Comparison of ENCODE assay signal across 8 mouse cellular contexts in the genomic region with DNA sequence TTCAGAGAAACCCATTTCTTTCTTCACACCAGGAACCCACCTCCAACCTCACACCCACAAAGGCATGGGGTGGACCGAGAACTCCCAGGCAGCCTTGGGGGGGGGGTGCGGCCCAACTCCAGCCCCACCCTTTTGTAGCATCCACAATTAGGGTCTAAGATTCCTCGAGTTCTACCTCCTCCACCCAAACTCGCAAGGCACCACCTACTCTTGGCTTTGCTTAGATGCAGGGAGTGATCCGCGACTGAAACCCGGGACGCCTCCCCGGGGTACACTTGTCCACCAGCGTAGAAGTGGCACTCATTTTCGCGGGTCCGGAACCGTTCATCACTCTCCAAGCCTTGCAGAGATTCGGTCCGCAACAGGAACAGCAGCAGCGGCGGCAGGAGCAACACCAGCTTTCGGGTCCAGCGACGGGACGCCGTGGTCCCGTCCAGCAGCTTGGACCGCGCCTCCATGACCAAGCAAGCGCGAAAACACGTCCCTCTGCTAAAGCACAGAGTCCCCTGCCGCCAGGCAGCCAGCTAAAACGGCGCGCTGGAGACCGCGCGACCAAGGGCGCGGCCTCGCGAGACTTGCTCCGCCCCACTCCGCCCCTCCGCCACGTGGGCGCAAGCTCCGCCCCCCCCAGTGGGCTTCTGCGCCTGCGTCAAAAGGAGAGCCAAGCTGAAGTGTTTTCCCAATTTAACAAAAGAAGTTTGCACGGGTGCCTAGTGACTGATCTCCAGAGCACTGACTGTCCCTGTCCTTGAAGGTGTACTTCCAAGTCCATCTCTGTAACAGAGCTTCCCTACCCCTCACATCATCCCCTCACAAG. TPM values are rescaled to one million over a fixed set of nuclear protein-coding genes. Genes with fewer than 3 reads are reported as not detected.
A peak's percentile ranks its signal among the peaks of the same experiment; 100 is the strongest.
DNase-seq lines count a peak whose midpoint lies in the region; ATAC-seq and TF ChIP-seq lines count a peak whose summit lies in the region.

No protein-coding gene starts in this region.

- WGBS in forebrain, embryonic 13.5 days: 25% methylated on average over 46 of the region's 49 CpGs
- WGBS in lung, embryonic 14.5 days: 10% methylated on average over 49 of the region's 49 CpGs
- 18% methylated on average over 49 of the region's 49 CpGs for WGBS in olfactory bulb, adult 2 months
- 2% methylated on average over 46 of the region's 49 CpGs for WGBS in thymus, adult 2 months

- H3K9me3 ChIP-seq in ES-Bruce4 (replicated peaks; ENCODE audit: control insufficient read depth, insufficient read depth, low read length, poor library complexity, severe bottlenecking): no peaks in the 10 kb centered on the region
- no peaks in the 10 kb centered on the region for H3K9me3 ChIP-seq in forebrain, embryonic 13.5 days (replicated peaks)
- H3K9me3 ChIP-seq in lung, embryonic 14.5 days (ENCODE audit: low read depth, low read length): no peaks in the 10 kb centered on the region

- peak overlapping the region; percentile 98 for H3K4me3 ChIP-seq in ES-Bruce4 (ENCODE audit: low read depth, low read length)
- H3K4me3 ChIP-seq in forebrain, embryonic 13.5 days: peak overlapping the region; percentile 54
- H3K4me3 ChIP-seq in lung, embryonic 14.5 days (ENCODE audit: low read depth, low read length): peak overlapping the region; percentile 54
- peak overlapping the region; percentile 94 for H3K4me3 ChIP-seq in olfactory bulb, adult 2 months (ENCODE audit: insufficient read depth, low read depth, low read length)
- H3K4me3 ChIP-seq in thymus, adult 2 months (ENCODE audit: control insufficient read depth, insufficient read depth, low read length): peak overlapping the region; percentile 100

- H3K36me3 ChIP-seq in ES-Bruce4 (ENCODE audit: control insufficient read depth, insufficient read depth, low read length, poor library complexity, severe bottlenecking): no peaks in the 10 kb centered on the region
- no peaks in the 10 kb centered on the region for H3K36me3 ChIP-seq in forebrain, embryonic 13.5 days (ENCODE audit: poor library complexity, severe bottlenecking)
- H3K36me3 ChIP-seq in lung, embryonic 14.5 days (ENCODE audit: insufficient read depth): no peaks in the 10 kb centered on the region
- no peaks in the 10 kb centered on the region for H3K36me3 ChIP-seq in thymus, adult 2 months (ENCODE audit: control insufficient read depth, insufficient read depth, low read length)

- H3K4me2 ChIP-seq in forebrain, embryonic 13.5 days: peak overlapping the region; percentile 57
- peak overlapping the region; percentile 57 for H3K4me2 ChIP-seq in lung, embryonic 14.5 days

- H3K9ac ChIP-seq in ES-Bruce4 (ENCODE audit: low read depth, poor library complexity, severe bottlenecking): peak overlapping the region; percentile 67
- H3K9ac ChIP-seq in forebrain, embryonic 13.5 days: peak overlapping the region; percentile 74
- H3K9ac ChIP-seq in lung, embryonic 14.5 days: peak overlapping the region; percentile 70

- peak; percentile 64 for DNase-seq in c-Kit-positive CD71-positive TER-119-positive erythroid progenitor cells, embryonic 14.5 days (ENCODE audit: low spot score)
- peak; percentile 85 to 88 for DNase-seq in heart, postnatal 14 days
- peak; percentile 40 to 65 for DNase-seq in layer of hippocampus, adult 18-20 months (ENCODE audit: low spot score in 2 of 2)
- DNase-seq in lung, embryonic 14.5 days: peak; percentile 93
- DNase-seq in thymus, adult 2 months: peak; percentile 79

- 0 out of 2 replicates have a peak overlapping the region, but pooled peaks have one; percentile 61 for H3K27ac ChIP-seq in ES-Bruce4 (ENCODE audit: insufficient read depth, low read length)
- peak overlapping the region; percentile 54 for H3K27ac ChIP-seq in forebrain, embryonic 13.5 days
- H3K27ac ChIP-seq in lung, embryonic 14.5 days (ENCODE audit: low read depth): peak overlapping the region; percentile 91
- no peak overlapping the region for H3K27ac ChIP-seq in olfactory bulb, adult 2 months (ENCODE audit: insufficient read depth, low read depth, low read length)
- no peak overlapping the region for H3K27ac ChIP-seq in thymus, adult 2 months (ENCODE audit: control insufficient read depth, insufficient read depth, low read length)

- H3K27me3 ChIP-seq in ES-Bruce4 (ENCODE audit: control insufficient read depth, insufficient read depth, low read length, poor library complexity, severe bottlenecking): no peaks in the 10 kb centered on the region
- H3K27me3 ChIP-seq in forebrain, embryonic 13.5 days: no peaks in the 10 kb centered on the region
- H3K27me3 ChIP-seq in lung, embryonic 14.5 days (ENCODE audit: insufficient read depth, low read length): no peaks in the 10 kb centered on the region
- H3K27me3 ChIP-seq in thymus, adult 2 months (ENCODE audit: control insufficient read depth, insufficient read depth, low read length): no peaks in the 10 kb centered on the region; the same call in 1 of the 2 replicates

- no peaks in the 10 kb centered on the region for H3K4me1 ChIP-seq in ES-Bruce4 (ENCODE audit: control insufficient read depth, insufficient read depth, low read length)
- no peaks in the 10 kb centered on the region for H3K4me1 ChIP-seq in forebrain, embryonic 13.5 days
- H3K4me1 ChIP-seq in lung, embryonic 14.5 days (ENCODE audit: insufficient read depth): no peaks in the 10 kb centered on the region
- H3K4me1 ChIP-seq in olfactory bulb, adult 2 months (ENCODE audit: control insufficient read depth, insufficient read depth, low read length): 0 out of 2 replicates have a peak, but pooled peaks cover 3% of the 10 kb centered on the region
- no peaks in the 10 kb centered on the region; the same call in 1 of the 2 replicates for H3K4me1 ChIP-seq in thymus, adult 2 months (replicated peaks; ENCODE audit: control insufficient read depth, insufficient read depth, low read length)

- TF ChIP-seq CTCF in ES-Bruce4 (IDR thresholded peaks at IDR 0.05; ENCODE audit: low read depth, low read length): no peak
- no peak for TF ChIP-seq CTCF in lung, embryonic 14.5 days (IDR thresholded peaks at IDR 0.05; ENCODE audit: low read depth)
- TF ChIP-seq CTCF in olfactory bulb, adult 2 months (IDR thresholded peaks at IDR 0.05; ENCODE audit: insufficient read depth, low read depth, low read length): no peak
- no peak for TF ChIP-seq CTCF in thymus, adult 2 months (IDR thresholded peaks at IDR 0.05; ENCODE audit: borderline replicate concordance, control insufficient read depth, extremely low read depth, insufficient read depth, low read length, poor library complexity)

- ATAC-seq in forebrain, embryonic 13.5 days: peak; percentile 98
- ATAC-seq in lung, embryonic 14.5 days (ENCODE audit: insufficient read depth): peak; percentile 99

- intact Hi-C loops in heart, postnatal 14 days (cut with DNase I): no loop called here

- no peak for TF ChIP-seq EP300 in ES-Bruce4 (IDR thresholded peaks at IDR 0.05; ENCODE audit: insufficient read depth, low read depth, low read length)

- no peak for TF ChIP-seq POLR2A in ES-Bruce4 (IDR thresholded peaks at IDR 0.05; ENCODE audit: insufficient read depth, low read length)
- no peak for TF ChIP-seq POLR2A in olfactory bulb, adult 2 months (IDR thresholded peaks at IDR 0.05; ENCODE audit: insufficient read depth, low read depth, low read length)
- no peak for TF ChIP-seq POLR2A in thymus, adult 2 months (IDR thresholded peaks at IDR 0.05; ENCODE audit: control insufficient read depth, extremely low read depth, insufficient read depth, low read length, poor library complexity)

RNA-seq across cellular contexts. Expression of gene Prdx4, which starts 2.4 kb away (rescaled TPM):
- polyA plus RNA-seq in ES-Bruce4 (2011; ENCODE audit: insufficient read depth, insufficient read length, low read depth, missing spikeins): 82.8 and 97.0 TPM in 2 replicates
- polyA plus RNA-seq in forebrain, embryonic 13.5 days (2015; fragmentation: Nextera tagmentation; extraction: Ambion mirVana): 155 and 162 TPM in 2 replicates
- 10 to 100 TPM; 32.1 to 34.6 TPM for total RNA-seq in heart, postnatal 14 days (2021)
- 10 to 100 TPM; 15.2 to 19.8 TPM for total RNA-seq in layer of hippocampus, adult 18-20 months (2021)
- polyA plus RNA-seq in lung, embryonic 14.5 days (2014; fragmentation: Nextera tagmentation; extraction: Ambion mirVana): 385 and 389 TPM in 2 replicates
- not detected in 2 replicates for polyA plus RNA-seq in olfactory bulb, adult 2 months (2012; ENCODE audit: insufficient read depth, insufficient read length, low replicate concordance, missing spikeins)
- 33.9 and 35.1 TPM in 2 replicates for polyA plus RNA-seq in thymus, adult 2 months (2012; rRNA removed)

Comparison
In these comparisons a context has a peak if more than half of its experiments do, and no peak if none do; other contexts are left out.
1. H3K27ac ChIP-seq: peak in ES-Bruce4 (single experiment), forebrain, embryonic 13.5 days (single experiment) and lung, embryonic 14.5 days (single experiment); none in olfactory bulb, adult 2 months (single experiment) and thymus, adult 2 months (single experiment).
2. RNA of gene Prdx4, which starts 2.4 kb away (polyA plus RNA-seq): 385 to 389 TPM in lung, embryonic 14.5 days, 155 to 162 TPM in forebrain, embryonic 13.5 days, 82.8 to 97.0 TPM in ES-Bruce4 and 33.9 to 35.1 TPM in thymus, adult 2 months; not detected in olfactory bulb, adult 2 months; every median in the first group is over 10 times any median in the second.
3. Peak in every context shown above with its lines, with median percentiles within 50 percentile points of each other: H3K4me3 ChIP-seq, H3K9ac ChIP-seq and DNase-seq.